Mouse (Mus musculus) heart, adult 2 months (tissue): ENCODE results near the gene Setd2.

ENCODE experiments used
- CTCF ChIP-seq: fragments of 200-600 bp; IDR thresholded peaks from 2 replicates; pipeline ENCODE4 v1.8.1; 2022; ENCODE audit warnings: antibody characterized with exemption, mild to moderate bottlenecking, moderate library complexity
- EP300 ChIP-seq: fragments of 200-500 bp; IDR thresholded peaks from 2 replicates; pipeline ENCODE4 v1.6.1; 2011; ENCODE audit warnings: low read depth, low read length, control low read depth; ENCODE audit not compliant: insufficient read depth
- POLR2A ChIP-seq: fragments of 200-500 bp; IDR thresholded peaks from 2 replicates; pipeline ENCODE4 v1.6.1; 2011; ENCODE audit warnings: mild to moderate bottlenecking, low read depth, low read length, control low read depth; ENCODE audit not compliant: insufficient read depth

DNA sequence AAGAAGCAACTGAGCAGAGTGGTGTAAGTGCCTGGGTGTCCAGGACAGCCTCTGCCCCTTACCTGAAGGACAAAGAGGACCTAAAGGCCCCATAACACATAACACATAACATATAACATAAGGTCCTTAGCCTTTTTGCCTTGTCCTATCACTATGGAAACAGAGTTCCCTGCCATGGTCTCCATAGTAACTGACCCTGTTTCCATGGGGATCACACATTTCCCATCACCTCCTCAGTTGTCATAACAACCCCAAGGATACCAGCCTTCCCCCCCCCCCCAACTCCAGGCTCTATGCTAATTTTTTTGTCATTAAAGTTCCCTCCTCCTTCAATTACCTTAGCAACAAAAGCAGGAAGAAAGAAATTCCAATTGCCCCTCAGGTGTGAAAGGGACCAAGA lies 117.4 kb downstream of the Setd2 start:
- no peak for TF ChIP-seq CTCF
- TF ChIP-seq POLR2A: no peak
- no peak for TF ChIP-seq EP300
